Mouse (Mus musculus): Measurements from ENCODE around the gene Tgfb1.

The Tgfb1 gene

GRCm38 (mm10) chr7:25676085-25676781, 10.6 kb upstream of the Tgfb1 start:
- DNase-seq: peak; percentile 100

GRCm38 (mm10) chr7:25677013-25677412, 9.8 kb upstream of the Tgfb1 start:
- no peak for DNase-seq

- DNase-seq: no peak
Observed at GRCm38 (mm10) chr7:25679971-25680370, 6.8 kb upstream of the Tgfb1 start.

GRCm38 (mm10) chr7:25680514-25681258, 6.1 kb upstream of the Tgfb1 start, which contains the start of gene B9d2:
Gene B9d2 (plus strand): TSS chr7:25680780.
- peak; percentile 93 for DNase-seq

- no peak for DNase-seq
Observed at GRCm38 (mm10) chr7:25681341-25682231, 5.2 kb upstream of the Tgfb1 start.

GRCm38 (mm10) chr7:25683474-25684180, 3.2 kb upstream of the Tgfb1 start:
- DNase-seq: no peak

GRCm38 (mm10) chr7:25684659-25685058, 2.1 kb upstream of the Tgfb1 start:
- no peak for DNase-seq

GRCm38 (mm10) chr7:25685926-25686470, 804 bp upstream of the Tgfb1 start:
- DNase-seq: no peak

GRCm38 (mm10) chr7:25687811-25688401, 1.1 kb downstream of the Tgfb1 start:
- no peak for DNase-seq

- DNase-seq: no peak
Observed at GRCm38 (mm10) chr7:25688810-25689586, 2.2 kb downstream of the Tgfb1 start.

- no peak for DNase-seq
Observed at GRCm38 (mm10) chr7:25689603-25690021, 2.8 kb downstream of the Tgfb1 start.

- no peak for DNase-seq
Observed at GRCm38 (mm10) chr7:25690051-25690450, 3.2 kb downstream of the Tgfb1 start.

- DNase-seq: no peak
Observed at GRCm38 (mm10) chr7:25694104-25694503, 7.3 kb downstream of the Tgfb1 start.

- DNase-seq: no peak
Observed at GRCm38 (mm10) chr7:25699851-25700250, 13.0 kb downstream of the Tgfb1 start.

- no peak for DNase-seq
Observed at GRCm38 (mm10) chr7:25700732-25701131, 13.9 kb downstream of the Tgfb1 start.

- no peak for DNase-seq
Observed at GRCm38 (mm10) chr7:25702350-25702749, 15.5 kb downstream of the Tgfb1 start.

- DNase-seq: no peak
Observed at GRCm38 (mm10) chr7:25703793-25704494, 17.1 kb downstream of the Tgfb1 start.

- no peak for DNase-seq
Observed at GRCm38 (mm10) chr7:25704716-25705364, 18.0 kb downstream of the Tgfb1 start.

GRCm38 (mm10) chr7:25705801-25706251, 19.0 kb downstream of the Tgfb1 start:
- DNase-seq: no peak

Data from cerebellum, adult 8-10 months (tissue).